Mouse (Mus musculus): ENCODE measurements around the gene Gpx1.
A peak's percentile ranks its signal among the peaks of the same experiment; 100 is the strongest.
"Not testable (repeated sequence)": the region's sequence is repeated elsewhere in the genome, so short reads cannot be mapped to it uniquely, and the experiment has no call there.

The Gpx1 gene

DNA sequence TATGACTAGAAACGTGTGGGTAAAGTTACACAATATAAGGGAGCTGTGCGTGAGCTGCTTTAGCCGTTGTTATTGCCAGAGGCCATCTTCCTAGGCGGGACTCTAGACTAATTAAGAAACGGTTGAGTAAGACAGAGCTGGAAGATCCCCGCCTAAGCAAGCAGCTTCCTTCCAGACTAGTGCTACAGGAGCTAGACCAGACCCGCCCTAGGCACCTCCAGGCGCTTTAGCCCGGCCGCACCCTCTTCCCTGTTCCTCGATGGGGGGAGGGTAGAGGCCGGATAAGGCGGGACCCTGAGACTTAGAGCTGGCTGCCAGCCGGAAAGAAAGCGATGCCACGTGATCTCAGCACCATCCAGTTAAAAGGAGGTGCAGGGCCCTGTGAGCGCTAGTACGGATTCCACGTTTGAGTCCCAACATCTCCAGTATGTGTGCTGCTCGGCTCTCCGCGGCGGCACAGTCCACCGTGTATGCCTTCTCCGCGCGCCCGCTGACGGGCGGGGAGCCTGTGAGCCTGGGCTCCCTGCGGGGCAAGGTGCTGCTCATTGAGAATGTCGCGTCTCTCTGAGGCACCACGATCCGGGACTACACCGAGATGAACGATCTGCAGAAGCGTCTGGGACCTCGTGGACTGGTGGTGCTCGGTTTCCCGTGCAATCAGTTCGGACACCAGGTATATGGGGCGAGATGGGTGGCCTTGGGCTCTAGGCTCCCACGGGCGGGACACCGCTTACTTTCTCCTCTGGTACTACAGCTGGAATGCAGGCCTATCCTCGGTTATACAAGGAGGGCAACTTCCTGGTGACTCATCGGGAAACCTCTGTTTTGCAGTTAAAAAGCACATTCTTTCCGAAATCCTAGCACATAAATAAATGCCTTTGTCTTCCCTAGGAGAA lies at the start of gene Gpx1:
Gene Gpx1 (plus strand): TSS at position 18 of the 896 bp plus-strand sequence.
- DNase-seq (ENCODE audit: low spot score) = peak; percentile 81

DNA sequence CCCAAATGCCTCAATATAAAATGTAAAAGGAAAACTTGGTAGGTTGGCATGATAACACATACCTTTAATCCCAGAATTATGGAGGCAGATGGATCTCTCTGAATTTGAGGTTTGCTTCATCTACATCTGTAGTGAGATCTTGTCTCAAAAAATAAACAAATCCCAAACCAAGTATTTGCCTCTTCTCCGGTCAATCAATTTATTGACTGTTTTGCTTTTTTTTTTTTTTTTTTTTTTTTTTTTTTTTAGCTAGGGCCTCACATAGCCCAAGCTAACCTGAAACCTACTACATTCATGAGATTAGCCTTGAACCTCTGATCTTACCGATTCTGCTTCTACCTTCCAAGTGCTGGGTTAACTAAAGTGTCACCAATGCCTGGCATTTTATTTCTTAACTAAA lies 49.4 kb upstream of the Gpx1 start:
- DNase-seq (ENCODE audit: low spot score) = no peak

DNA sequence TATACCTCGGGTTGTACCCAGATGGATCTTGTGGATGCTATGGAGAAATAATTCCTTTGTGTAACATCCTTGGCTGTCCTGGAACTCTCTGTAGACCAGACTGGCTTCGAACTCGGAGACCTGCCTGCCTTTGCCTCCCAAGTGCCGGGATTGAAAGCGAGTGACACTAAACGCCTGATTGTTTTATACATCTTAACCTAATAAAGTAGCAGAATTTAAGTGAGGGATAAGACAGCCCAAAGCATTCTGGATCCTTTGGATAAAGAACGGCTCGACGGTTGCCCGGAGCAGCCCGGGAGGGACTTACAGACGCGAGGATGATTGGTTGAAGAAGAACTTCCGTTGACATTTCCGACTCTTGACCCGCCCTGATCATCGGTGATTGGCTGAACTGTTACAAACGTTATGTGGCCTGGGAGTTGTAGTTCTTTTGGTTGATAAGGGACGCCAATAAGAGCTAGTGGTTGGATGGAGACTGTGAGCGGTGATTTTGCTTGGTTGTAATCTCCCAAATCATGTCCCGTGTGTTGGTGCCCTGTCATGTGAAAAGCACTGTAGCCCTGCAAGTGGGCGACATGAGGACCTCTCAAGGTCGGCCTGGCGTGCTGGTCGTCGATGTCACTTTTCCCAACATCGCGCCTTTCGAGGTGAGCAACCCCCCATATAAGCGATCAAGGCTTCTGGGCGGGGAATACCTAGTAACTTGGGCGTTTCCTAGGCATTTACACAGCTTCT lies 48.5 kb upstream of the Gpx1 start, which contains the start of gene Nicn1:
Gene Nicn1 (plus strand): TSS at position 414 of the 735 bp plus-strand sequence.
- DNase-seq (ENCODE audit: low spot score) = peak; percentile 73

DNA sequence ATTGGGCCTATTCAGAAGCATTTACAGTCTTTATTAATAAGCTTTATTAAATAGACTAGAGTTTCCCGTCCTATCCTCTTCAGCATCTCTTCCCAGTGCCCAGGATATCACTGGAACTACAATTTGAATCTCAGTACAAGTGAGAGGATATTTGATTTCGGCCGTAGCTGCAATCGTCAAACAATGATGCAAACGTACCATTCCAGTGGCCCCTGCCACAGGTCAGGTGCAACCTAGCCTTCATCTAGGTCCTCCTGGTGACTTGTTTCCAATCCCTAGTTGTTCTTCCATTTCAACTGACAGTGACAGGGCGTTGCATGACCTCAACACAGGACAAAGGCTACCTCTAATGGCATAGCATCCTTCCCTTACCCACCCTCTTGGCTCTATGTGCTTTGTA lies 47.9 kb upstream of the Gpx1 start:
- DNase-seq (ENCODE audit: low spot score) = no peak

DNA sequence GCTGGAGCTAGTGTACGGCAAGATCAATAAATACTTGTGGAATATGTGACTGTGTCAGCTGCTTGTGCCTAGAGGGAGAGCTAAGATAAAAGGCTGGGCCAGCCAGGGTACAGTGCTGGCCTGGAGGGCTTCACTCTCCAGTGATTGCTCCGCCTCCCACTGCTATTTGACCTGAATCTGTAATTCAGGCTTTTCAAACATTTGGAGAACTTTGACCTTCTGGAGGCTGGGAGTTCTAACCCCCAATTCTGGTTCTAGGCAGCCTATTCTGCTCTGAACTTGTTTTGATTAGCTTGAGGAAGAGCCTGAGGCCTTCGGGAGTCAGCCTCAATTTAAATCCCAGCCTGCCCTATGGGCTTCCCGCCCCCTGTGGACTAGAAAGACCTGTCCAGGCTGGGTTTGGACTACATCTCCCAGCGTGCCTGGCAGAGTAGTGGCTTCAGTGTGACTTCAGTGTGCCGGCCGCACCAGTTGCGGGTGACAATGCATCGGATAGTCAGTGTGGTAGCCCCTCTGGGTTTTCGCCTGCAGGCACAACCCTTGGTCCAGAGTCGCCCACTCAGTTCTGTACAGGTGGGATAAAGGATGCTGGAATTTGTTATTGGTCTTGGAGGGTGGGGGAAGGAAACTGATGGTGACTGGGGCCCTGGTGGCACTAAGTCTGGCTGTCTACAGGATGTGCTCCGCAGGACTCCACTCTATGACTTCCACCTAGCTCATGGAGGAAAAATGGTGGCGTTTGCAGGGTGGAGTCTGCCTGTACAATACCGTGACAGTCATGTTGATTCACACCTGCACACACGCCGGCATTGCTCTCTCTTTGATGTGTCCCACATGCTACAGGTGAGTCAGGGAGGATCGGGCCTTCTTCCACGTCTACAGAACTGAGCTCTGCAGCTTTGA lies 42.0 kb upstream of the Gpx1 start, which contains the start of gene Amt:
Gene Amt (plus strand): TSS at position 401 of the 903 bp plus-strand sequence.
- peak; percentile 33 for DNase-seq (ENCODE audit: low spot score)

GRCm38 (mm10) chr9:108301853-108302252 lies 36.9 kb upstream of the Gpx1 start:
- no peak for DNase-seq (ENCODE audit: low spot score)

DNA sequence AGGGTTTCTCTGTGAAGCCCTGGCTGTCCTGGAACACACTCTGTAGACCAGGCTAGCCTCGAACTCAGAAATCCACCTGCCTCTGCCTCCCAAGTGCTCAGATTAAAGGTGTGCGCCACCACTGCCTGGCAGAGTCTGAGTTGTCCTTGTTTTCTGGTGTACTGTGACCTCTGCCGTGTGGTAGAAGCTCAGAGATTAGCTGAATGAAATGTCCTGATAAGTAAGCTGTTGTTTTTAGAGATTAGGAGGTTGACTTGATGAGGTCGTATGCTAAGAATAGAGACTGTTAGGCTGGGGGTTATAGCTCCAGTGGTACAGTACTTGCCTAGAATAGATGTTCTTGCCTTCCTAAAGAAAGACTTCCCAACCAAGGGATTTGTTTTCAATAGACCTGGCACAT lies 34.0 kb upstream of the Gpx1 start:
- DNase-seq (ENCODE audit: low spot score) = no peak

DNA sequence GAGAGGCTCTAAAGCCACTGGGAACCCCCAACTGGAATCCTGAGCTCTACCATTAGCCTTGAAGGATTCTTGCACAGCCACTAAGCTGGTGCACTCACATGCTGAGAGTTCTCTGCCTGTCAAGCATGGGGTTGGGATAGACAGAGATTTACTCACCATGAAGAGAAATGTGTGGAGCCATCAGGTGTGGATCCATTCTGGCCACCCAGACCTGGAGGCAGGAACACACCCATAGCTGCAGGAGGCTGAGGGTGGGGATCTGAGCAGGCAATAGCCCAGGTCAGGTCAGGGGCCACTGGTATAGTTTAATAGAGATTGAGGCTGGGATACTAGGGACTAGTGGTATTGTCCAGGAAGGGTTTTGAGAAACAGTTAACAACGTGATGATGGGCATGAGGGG lies 33.5 kb upstream of the Gpx1 start:
- DNase-seq (ENCODE audit: low spot score) = peak; percentile 26

DNA sequence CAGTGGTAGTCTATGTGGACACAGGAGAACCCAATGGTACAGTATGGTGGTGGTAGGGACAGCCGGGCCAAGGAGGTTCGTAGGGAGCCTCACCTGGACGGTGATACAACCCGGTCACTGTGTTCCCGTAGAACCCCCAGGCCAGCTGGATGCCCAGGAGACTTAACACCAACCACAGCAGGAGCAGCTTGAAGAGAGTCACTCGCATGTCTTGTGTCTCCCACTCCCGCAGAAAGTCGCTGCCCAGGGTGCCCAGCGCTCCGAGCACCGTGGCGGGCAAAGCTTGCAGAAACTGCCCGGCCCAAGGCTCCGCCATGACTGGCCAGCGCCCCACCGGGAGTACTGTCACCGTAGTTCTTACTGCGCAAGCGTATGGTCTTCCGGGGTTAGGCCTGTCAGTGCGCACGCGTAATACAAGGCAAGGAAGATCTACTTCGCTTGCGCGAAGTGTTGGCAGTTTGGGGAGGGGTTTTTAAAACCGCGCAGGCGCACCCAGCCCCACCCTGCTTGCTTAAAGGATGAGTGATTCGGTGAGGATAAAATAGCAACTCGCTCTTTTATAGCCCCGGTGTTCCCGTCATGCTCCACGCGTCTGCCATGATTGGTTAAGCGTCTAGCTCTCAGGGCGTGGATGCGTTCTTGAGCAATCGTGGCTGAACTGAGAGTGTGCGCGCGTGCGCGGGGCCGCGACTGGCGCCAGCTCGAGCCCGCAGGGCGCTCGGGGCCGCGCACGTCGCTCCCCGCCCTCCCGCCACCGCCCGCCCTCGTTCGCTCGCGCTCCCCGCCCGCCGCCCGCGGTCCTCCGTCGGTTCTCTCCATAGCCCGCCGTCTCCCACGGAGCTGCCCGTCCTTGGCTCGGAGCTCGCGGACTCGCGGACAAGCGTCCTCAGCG lies 32.8 kb upstream of the Gpx1 start, which contains the start of the genes Rhoa and Tcta:
Gene Rhoa (plus strand): TSS at position 501 of the 892 bp plus-strand sequence.
Gene Tcta (minus strand): TSS at position 532 of the 892 bp plus-strand sequence.
- peak; percentile 92 for DNase-seq (ENCODE audit: low spot score)

GRCm38 (mm10) chr9:108306571-108306980 lies 32.1 kb upstream of the Gpx1 start:
- DNase-seq (ENCODE audit: low spot score) = peak; percentile 75

GRCm38 (mm10) chr9:108307021-108307807 lies 31.5 kb upstream of the Gpx1 start:
- no peak for DNase-seq (ENCODE audit: low spot score)

DNA sequence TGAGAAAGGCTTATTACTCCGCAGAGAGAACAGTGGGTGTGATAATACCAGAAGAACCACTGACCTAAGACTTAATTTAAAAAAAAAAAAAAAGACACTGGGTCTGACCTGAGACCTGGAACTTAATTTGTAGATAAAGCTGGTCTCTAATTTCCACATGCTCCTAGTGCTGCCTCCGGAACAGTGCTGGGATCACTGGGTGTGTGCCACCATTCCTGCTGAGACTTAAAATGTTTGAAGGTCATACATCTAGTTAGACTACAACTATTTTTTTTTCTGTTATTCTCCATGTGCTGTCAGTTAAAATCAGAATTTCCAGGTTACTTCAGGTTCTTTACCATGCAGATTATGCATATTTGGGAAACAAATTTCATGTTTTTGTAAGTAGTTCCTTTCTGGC lies 30.6 kb upstream of the Gpx1 start:
- no peak for DNase-seq (ENCODE audit: low spot score)

DNA sequence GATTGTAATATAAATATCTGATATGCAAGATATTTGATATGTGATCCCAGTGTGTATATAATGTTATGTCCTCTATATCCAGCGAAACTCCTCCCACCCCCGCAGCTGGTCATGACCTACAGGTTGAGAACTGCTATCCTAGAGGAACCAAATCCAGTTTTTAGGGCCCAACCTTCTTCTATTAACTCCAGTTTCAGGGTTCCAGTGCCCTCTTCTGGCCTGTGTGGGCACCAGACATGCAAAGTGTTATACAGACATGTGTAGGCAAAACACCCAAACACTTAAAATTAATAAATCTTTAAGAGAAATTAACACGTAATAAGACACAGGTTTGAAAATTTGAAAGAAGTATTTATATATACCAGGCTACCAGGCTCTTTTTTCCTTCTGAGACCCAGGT lies 21.1 kb upstream of the Gpx1 start:
- DNase-seq (ENCODE audit: low spot score) = no peak

DNA sequence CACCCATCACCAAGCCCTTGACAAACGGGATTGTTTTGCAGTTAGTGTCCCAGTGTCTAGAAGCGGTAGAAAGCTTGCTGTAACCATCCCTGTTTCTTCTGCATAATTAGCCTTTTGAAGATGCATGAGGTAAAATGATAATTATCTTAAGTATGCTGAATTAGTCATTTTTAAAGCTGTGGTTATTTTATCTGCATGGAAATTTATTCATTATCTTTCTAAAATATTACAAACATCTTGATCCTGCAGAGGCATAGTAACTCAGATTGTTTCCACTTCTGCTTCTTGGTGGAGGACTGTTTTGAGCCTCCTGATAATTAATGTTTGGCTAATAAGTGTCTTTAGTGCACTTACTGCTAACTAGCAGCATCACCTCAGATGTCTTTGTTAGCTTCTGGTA lies 20.2 kb upstream of the Gpx1 start:
- no peak for DNase-seq (ENCODE audit: low spot score)

DNA sequence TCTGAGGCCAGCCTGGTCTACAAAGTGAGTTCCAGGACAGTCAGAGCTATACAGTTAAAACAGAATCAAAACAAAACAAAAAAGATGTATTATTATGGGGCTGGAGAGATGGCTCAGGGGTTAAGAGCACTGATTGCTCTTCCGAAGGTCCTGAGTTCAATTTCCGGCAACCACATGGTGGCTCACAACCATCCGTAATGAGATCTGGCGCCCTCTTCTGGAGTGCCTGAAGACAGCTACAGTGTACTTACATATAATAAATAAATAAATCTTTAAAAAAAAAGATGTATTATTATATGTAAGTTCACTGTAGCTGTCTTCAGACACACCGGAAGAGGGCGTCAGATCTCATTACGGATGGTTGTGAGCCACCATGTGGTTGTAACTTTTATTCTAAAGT lies 16.6 kb upstream of the Gpx1 start:
- DNase-seq (ENCODE audit: low spot score) = not testable (repeated sequence)

DNA sequence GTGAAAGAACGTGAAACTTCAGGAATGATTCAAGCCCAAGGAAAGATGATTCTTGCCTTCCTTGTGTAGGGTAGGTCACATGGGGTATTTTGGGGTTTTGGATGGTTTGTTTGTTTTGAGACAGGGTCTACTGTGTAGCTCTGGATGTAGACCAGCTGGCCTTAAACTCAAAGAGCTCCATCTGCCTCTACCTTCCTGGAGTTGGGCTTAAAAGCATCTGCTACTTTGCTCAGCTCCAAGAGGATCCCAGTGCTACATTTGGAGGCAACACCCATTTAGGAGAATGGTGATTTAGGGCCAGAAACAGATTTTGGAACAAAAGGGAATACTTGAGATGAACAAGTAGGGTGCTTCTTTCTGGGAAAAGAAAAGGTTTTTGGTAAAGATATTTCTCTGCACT lies 13.9 kb upstream of the Gpx1 start:
- DNase-seq (ENCODE audit: low spot score) = no peak

- no peak for DNase-seq (ENCODE audit: low spot score)
Measured at GRCm38 (mm10) chr9:108325811-108326210, 12.9 kb upstream of the Gpx1 start.

DNA sequence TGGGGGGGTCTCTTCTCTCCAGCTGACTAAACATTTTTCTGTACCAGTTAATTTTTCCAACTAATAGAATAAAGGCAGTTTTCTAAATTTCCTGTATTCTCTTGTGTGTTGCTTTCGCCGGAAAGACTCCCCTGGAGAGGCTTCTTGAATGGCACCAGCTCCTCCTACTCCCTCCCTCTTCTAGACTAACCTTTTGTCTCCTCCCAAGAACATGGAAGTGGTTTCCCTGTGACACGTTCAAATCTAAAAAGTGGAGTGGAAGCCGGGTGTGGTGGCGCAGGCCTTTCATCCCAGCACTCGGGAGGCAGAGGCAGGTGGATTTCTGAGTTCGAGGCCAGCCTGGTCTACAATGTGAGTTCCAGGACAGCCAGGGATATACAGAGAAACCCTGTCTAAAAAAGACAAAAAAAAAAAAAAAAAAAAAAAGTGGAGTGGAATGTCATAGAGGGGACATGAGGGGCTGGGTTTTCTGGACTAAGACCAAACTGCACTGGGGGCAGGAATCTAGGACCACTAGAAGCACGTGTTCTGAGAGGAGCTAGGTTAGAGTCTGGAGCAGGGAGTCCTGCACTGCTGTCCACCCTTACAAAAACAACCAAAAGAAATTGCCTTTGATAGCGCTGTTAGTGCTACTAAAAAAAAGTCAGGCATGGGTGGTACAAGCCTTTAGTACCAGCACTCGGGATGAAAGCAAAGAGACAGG lies 704 bp upstream of the Gpx1 start:
- DNase-seq (ENCODE audit: low spot score) = no peak

DNA sequence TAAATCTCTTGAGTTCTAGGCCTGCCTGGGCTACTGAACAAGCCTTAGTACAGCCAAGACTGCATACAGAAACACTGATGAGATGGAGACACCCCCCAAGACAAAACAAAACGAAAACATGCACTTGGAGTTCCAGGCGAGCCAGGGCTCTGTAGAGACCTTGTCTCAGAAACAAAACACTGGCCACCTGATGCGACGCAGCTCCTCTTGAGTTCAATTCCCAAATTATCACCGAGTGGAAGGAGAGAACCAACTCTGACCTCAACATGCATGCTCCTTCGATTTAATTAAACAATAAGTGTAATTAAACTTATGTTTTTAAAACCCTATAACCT lies 185 bp upstream of the Gpx1 start:
- DNase-seq (ENCODE audit: low spot score) = no peak

- peak; percentile 14 for DNase-seq (ENCODE audit: low spot score)
Measured at GRCm38 (mm10) chr9:108339886-108340257, 1.2 kb downstream of the Gpx1 start.

All from urinary bladder, postnatal 25 days (tissue).